Mouse (Mus musculus) MEL (cell line): Measurements from ENCODE around the gene Uggt2. TPM values are rescaled to one million over a fixed set of nuclear protein-coding genes. Genes with fewer than 3 reads are reported as not detected.

ENCODE experiments used
- DNase-seq: peaks from one replicate; pipeline ENCODE4 v3.0.0; 2011; ENCODE audit warnings: low read depth, low spot score
- H3K27ac ChIP-seq: 2 replicates; pipeline ENCODE4 v1.5.1; 2012; ENCODE audit warnings: low read depth, mild to moderate bottlenecking, control low read depth, low read length, moderate library complexity; ENCODE audit not compliant: control insufficient read depth
- H3K27me3 ChIP-seq, 2 experiments: fragments of 150-350 bp in 1 of 2; sonication (generic) in 1 of 2; 2 replicates each; pipeline ENCODE4 v1.6.1; 2012; ENCODE audit warnings: low read length in 2 of 2, mild to moderate bottlenecking in 2 of 2, improper control_type of control experiment in 1 of 2, moderate library complexity in 1 of 2; ENCODE audit not compliant: insufficient read depth in 2 of 2, control insufficient read depth in 1 of 2
- H3K36me3 ChIP-seq, 2 experiments: 2 replicates each; pipeline ENCODE4 v1.6.1; 2012 to 2014; ENCODE audit warnings: low read length in 2 of 2, improper control_type of control experiment in 1 of 2, inconsistent platforms in 1 of 2, mild to moderate bottlenecking in 1 of 2; ENCODE audit not compliant: insufficient read depth in 2 of 2, control insufficient read depth in 1 of 2
- H3K4me1 ChIP-seq, 2 experiments: fragments of 150-350 bp in 1 of 2; sonication (generic) in 1 of 2; 2 replicates each; pipeline ENCODE4 v1.6.1; 2012; ENCODE audit warnings: low read length in 2 of 2, improper control_type of control experiment in 1 of 2, mild to moderate bottlenecking in 1 of 2; ENCODE audit not compliant: insufficient read depth in 2 of 2, control insufficient read depth in 1 of 2
- H3K4me3 ChIP-seq, 2 experiments: fragments of 150-350 bp in 1 of 2; sonication (generic) in 1 of 2; 2 replicates each; pipeline ENCODE4 v1.5.1; 2012; ENCODE audit warnings: low read depth in 2 of 2, low read length in 2 of 2, mild to moderate bottlenecking in 2 of 2, moderate library complexity in 2 of 2, control low read depth in 1 of 2, improper control_type of control experiment in 1 of 2; ENCODE audit not compliant: control insufficient read depth in 1 of 2, insufficient read depth in 1 of 2
- H3K79me2 ChIP-seq: 2 replicates; pipeline ENCODE4 v1.6.1; 2012; ENCODE audit warnings: mild to moderate bottlenecking, low read length, moderate library complexity; ENCODE audit not compliant: control insufficient read depth, poor library complexity, insufficient read depth
- H3K9ac ChIP-seq: 2 replicates; pipeline ENCODE4 v1.6.1; 2012; ENCODE audit warnings: low read depth, mild to moderate bottlenecking, control low read depth, low read length, moderate library complexity; ENCODE audit not compliant: control insufficient read depth, poor library complexity, severe bottlenecking
- H3K9me3 ChIP-seq: fragments of 150-350 bp; sonication (generic); replicated peaks from 2 replicates; pipeline ENCODE4 v1.6.1; 2012; ENCODE audit warnings: mild to moderate bottlenecking, low read length, improper control_type of control experiment, moderate library complexity; ENCODE audit not compliant: insufficient read depth
- BHLHE40 ChIP-seq: IDR thresholded peaks from 2 replicates; pipeline ENCODE4 v1.6.1; 2012; ENCODE audit warnings: low read depth, mild to moderate bottlenecking, inconsistent platforms, low read length, improper control_type of control experiment, borderline replicate concordance
- CHD1 ChIP-seq: IDR thresholded peaks from 2 replicates; pipeline ENCODE4 v1.6.1; 2012; ENCODE audit warnings: low read depth, mild to moderate bottlenecking, inconsistent platforms, low read length, improper control_type of control experiment
- CTCF ChIP-seq, 3 experiments: IDR thresholded peaks in 2 of 3; conservative IDR thresholded peaks in 1 of 3; 2 replicates each; pipeline ENCODE4 v1.5.1; 2011 to 2012; ENCODE audit warnings: low read length in 3 of 3, low read depth in 2 of 3, mild to moderate bottlenecking in 2 of 3, improper control_type of control experiment in 1 of 3, inconsistent platforms in 1 of 3, mixed read lengths in 1 of 3, moderate library complexity in 1 of 3; ENCODE audit not compliant: control insufficient read depth in 1 of 3, insufficient read depth in 1 of 3, poor library complexity in 1 of 3, severe bottlenecking in 1 of 3
- E2F4 ChIP-seq: IDR thresholded peaks from 2 replicates; pipeline ENCODE4 v1.6.1; 2011; ENCODE audit warnings: low read depth, low read length, improper control_type of control experiment, borderline replicate concordance
- ELF1 ChIP-seq: IDR thresholded peaks from 2 replicates; pipeline ENCODE4 v1.6.1; 2014; ENCODE audit warnings: low read depth, mild to moderate bottlenecking, inconsistent platforms, low read length, improper control_type of control experiment, moderate library complexity
- ETS1 ChIP-seq: IDR thresholded peaks from 2 replicates; pipeline ENCODE4 v1.6.1; 2012; ENCODE audit warnings: low read depth, mild to moderate bottlenecking, inconsistent platforms, low read length, improper control_type of control experiment, moderate library complexity
- GATA1 ChIP-seq: IDR thresholded peaks from 2 replicates; pipeline ENCODE4 v1.6.1; 2011; ENCODE audit warnings: low read depth, low read length, improper control_type of control experiment
- JUND ChIP-seq: IDR thresholded peaks from 2 replicates; pipeline ENCODE4 v1.6.1; 2011; ENCODE audit warnings: low read depth, mild to moderate bottlenecking, improper control_type of control experiment, low read length
- KAT2A ChIP-seq: conservative IDR thresholded peaks from 2 replicates; pipeline ENCODE4 v1.6.1; 2012; ENCODE audit warnings: low read depth, low read length, improper control_type of control experiment, inconsistent platforms
- MAFK ChIP-seq: IDR thresholded peaks from 2 replicates; pipeline ENCODE4 v1.6.1; 2011; ENCODE audit warnings: low read depth, mild to moderate bottlenecking, low read length, improper control_type of control experiment, borderline replicate concordance
- MYB ChIP-seq: IDR thresholded peaks from 2 replicates; pipeline ENCODE4 v1.6.1; 2011; ENCODE audit warnings: mild to moderate bottlenecking, low read depth, low read length, improper control_type of control experiment
- MYC ChIP-seq: IDR thresholded peaks from 2 replicates; pipeline ENCODE4 v1.6.1; 2011; ENCODE audit warnings: low read depth, mild to moderate bottlenecking, low read length, improper control_type of control experiment, moderate library complexity
- NELFE ChIP-seq: IDR thresholded peaks from 2 replicates; pipeline ENCODE4 v1.6.1; 2011; ENCODE audit warnings: low read depth, low read length, improper control_type of control experiment
- NRF1 ChIP-seq: IDR thresholded peaks from 2 replicates; pipeline ENCODE4 v1.6.1; 2014; ENCODE audit warnings: low read depth, mild to moderate bottlenecking, inconsistent platforms, low read length, improper control_type of control experiment, moderate library complexity; ENCODE audit not compliant: poor library complexity, insufficient read depth, severe bottlenecking
- RAD21 ChIP-seq: IDR thresholded peaks from 2 replicates; pipeline ENCODE4 v1.6.1; 2011; ENCODE audit warnings: mild to moderate bottlenecking, low read depth, low read length, improper control_type of control experiment
- SIN3A ChIP-seq: IDR thresholded peaks from 2 replicates; pipeline ENCODE4 v1.6.1; 2012; ENCODE audit warnings: low read length, improper control_type of control experiment, inconsistent platforms
- SMC3 ChIP-seq: IDR thresholded peaks from 2 replicates; pipeline ENCODE4 v1.6.1; 2011; ENCODE audit warnings: low read depth, low read length, improper control_type of control experiment
- TAL1 ChIP-seq: IDR thresholded peaks from 2 replicates; pipeline ENCODE4 v1.6.1; 2012; ENCODE audit warnings: mild to moderate bottlenecking, inconsistent platforms, low read length, moderate library complexity, mixed read lengths
- USF1 ChIP-seq: IDR thresholded peaks from 2 replicates; pipeline ENCODE4 v1.6.1; 2014; ENCODE audit warnings: low read depth, mild to moderate bottlenecking, inconsistent platforms, low read length, improper control_type of control experiment, moderate library complexity
- polyA plus RNA-seq, 2 experiments: library from polyadenylated mRNA; stranded (reverse) in 1 of 2; unstranded in 1 of 2; fragments of >175 nt in 1 of 2; fragments of >200 nt in 1 of 2; gene quantifications; 2 replicates each; pipeline versions ENCODE4 v1.2.1 to v1.2.4; 2012; ENCODE audit warnings: low replicate concordance in 2 of 2, low read depth in 1 of 2; ENCODE audit not compliant: insufficient read length in 2 of 2, insufficient read depth in 1 of 2, missing spikeins in 1 of 2
- total RNA-seq: library from RNA; depleted of rRNA; stranded (reverse); fragments of 300-350 nt; gene quantifications from 2 replicates; pipeline ENCODE4 v1.2.3, GENCODE M21; 2012

Uggt2 gene
- total and polyA plus RNA-seq, 3 experiments: 0.23 to 0.31 TPM; not detected in 1

GRCm38 (mm10) chr14:119025889-119026288 lies 73.3 kb downstream of the Uggt2 start:
- no peaks in the 10 kb centered on the region for H3K4me1 ChIP-seq
- H3K27me3 ChIP-seq: no peaks in the 10 kb centered on the region; a peak in 2 of 4 replicates
- TF ChIP-seq SMC3 (peak; percentile 21; the same call in 1 of the 2 replicates), CTCF (IDR thresholded peaks at IDR 0.05 in 2 of 3, conservative IDR thresholded peaks at IDR 0.05 in 1 of 3; ENCODE audit: control insufficient read depth in 1 of 3, insufficient read depth in 1 of 3, low read depth in 2 of 3, low read length in 3 of 3, poor library complexity in 1 of 3, severe bottlenecking in 1 of 3) (peak; percentile 30 to 52 (median 51); a peak in 5 of 6 replicates), NRF1 (no peak), SIN3A (no peak)
- no peak overlapping the region for H3K27ac ChIP-seq
- no peak overlapping the region for H3K4me3 ChIP-seq
- H3K79me2 ChIP-seq: no peaks in the 10 kb centered on the region
- H3K9me3 ChIP-seq: no peaks in the 10 kb centered on the region
- peak; percentile 51 for DNase-seq
- H3K9ac ChIP-seq: no peak overlapping the region
- no peaks in the 10 kb centered on the region for H3K36me3 ChIP-seq

DNA sequence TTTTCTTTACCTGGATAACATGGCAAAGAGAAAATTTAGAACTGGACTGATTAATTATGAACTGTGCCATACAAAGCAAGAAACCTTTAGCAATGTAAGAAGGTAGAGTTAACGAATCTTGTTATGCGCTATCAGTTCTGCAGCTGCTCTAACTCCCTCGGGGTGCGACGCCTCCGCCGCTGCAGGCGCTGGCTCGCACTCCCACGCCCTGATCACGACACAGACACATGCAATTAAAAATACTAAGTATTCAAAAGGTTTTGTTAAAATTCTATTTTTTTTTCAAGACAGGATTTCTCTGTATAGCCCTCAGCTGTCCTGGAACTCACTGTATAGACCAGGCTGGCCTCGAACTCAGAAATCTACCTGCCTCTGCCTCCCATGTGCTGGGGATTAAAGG lies 85.7 kb downstream of the Uggt2 start:
- H3K27me3 ChIP-seq: no peaks in the 10 kb centered on the region; a peak in 2 of 4 replicates

DNA sequence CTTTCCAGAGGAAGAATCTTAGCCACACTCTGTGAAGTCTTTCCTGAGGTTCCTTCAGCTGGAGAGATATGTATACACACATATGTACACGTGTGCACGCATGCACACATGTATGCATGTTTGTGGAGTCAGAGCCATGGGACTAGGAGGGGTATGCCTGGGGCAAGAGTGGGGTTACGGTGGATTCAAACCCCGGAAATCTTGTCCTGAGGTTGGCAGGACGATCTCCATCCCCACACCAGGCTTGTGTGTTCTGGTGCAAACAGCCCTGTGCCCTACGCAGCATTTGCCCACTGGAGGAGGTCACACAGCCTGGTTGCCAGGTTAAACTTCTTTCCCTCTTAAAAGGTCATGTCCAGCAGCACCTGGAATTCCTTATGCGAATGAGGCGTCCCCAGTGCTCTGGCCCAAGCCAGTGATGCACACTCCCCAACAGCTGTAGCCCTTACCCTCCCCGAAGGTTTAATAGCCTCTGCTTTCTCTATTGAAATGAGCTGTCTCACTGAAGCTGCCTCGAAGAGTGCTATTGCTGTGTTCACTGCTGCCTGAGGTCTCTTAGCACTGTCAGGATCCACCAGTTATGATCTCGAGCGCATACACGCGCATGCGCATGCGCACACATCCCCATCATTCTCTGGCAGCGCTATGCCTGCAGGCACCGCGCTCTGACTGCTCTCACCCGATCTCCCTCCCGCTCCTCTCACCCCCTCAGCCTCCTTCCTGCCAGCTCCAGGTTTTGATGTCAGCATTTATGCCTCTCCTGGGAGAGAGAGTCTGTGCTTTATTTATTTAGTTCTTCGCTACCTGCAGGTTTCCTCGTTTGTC lies 86.4 kb downstream of the Uggt2 start:
- Histone ChIP-seq H3K79me2 (no peaks in the 10 kb centered on the region), H3K9me3 (no peaks in the 10 kb centered on the region), H3K9ac (no peak overlapping the region), H3K4me3 (no peak overlapping the region), H3K36me3 (no peaks in the 10 kb centered on the region), H3K27me3 (no peaks in the 10 kb centered on the region; a peak in 2 of 4 replicates), H3K27ac (no peak overlapping the region), H3K4me1 (no peaks in the 10 kb centered on the region)
- no peak for DNase-seq
- TF ChIP-seq CHD1 (no peak), TAL1 (no peak), BHLHE40 (no peak), MAFK (no peak), USF1 (no peak), ELF1 (no peak), SIN3A (no peak), MYC (no peak), KAT2A (no peak), NELFE (no peak)
- TF ChIP-seq, all 39 proteins: peak for 0

More for the DNA sequence above, 85.7 kb downstream of the Uggt2 start:
- TF ChIP-seq NELFE (no peak), MYB (no peak), JUND (no peak), SIN3A (no peak), E2F4 (no peak), ETS1 (no peak), RAD21 (no peak), TAL1 (no peak), MYC (no peak), GATA1 (no peak), ELF1 (no peak), MAFK (no peak), CTCF (IDR thresholded peaks at IDR 0.05 in 2 of 3, conservative IDR thresholded peaks at IDR 0.05 in 1 of 3; ENCODE audit: control insufficient read depth in 1 of 3, insufficient read depth in 1 of 3, low read depth in 2 of 3, low read length in 3 of 3, poor library complexity in 1 of 3, severe bottlenecking in 1 of 3) (no peak)
- TF ChIP-seq, all 39 proteins: peak for 0
- H3K4me3 ChIP-seq: no peak overlapping the region
- H3K36me3 ChIP-seq: no peaks in the 10 kb centered on the region
- DNase-seq: no peak
- no peaks in the 10 kb centered on the region for H3K79me2 ChIP-seq
- no peak overlapping the region for H3K9ac ChIP-seq
- H3K27ac ChIP-seq: no peak overlapping the region
- H3K4me1 ChIP-seq: no peaks in the 10 kb centered on the region
- no peaks in the 10 kb centered on the region for H3K9me3 ChIP-seq
